Mouse (Mus musculus): ENCODE measurements around the gene Bhmt. TPM values are rescaled to one million over a fixed set of nuclear protein-coding genes. Genes with fewer than 3 reads are reported as not detected.

Bhmt gene
- polyA plus RNA-seq, 1 experiment from 2014 or later: not detected

DNA sequence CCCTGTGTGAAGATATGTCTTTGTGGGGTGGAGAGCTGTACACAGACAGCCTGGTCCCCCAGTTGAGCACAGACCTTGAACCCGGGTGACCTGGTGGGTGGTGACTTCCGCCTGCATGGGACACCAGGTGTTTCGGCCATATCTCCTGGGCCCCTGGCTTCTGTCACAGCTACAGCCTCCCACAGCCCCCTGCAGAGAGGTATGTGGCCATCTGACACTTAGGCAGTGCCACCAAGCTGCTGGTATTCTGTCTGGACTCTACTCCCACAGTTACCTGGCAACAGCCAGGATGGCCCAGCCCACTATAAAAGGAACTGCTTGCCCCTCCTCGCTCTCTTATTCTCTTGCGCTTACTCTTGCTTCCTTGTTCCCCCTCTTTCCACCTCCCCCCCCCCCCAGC lies 20.2 kb upstream of the Bhmt start:
- Histone ChIP-seq H3K9ac (replicated peaks; ENCODE audit: low read depth, low read length) (no peak overlapping the region), H3K4me3 (replicated peaks; ENCODE audit: low read length) (no peak overlapping the region), H3K27me3 (replicated peaks; ENCODE audit: control insufficient read depth, insufficient read depth, low read length) (no peaks in the 10 kb centered on the region), H3K4me2 (ENCODE audit: low read length) (no peak overlapping the region), H3K27ac (ENCODE audit: low read length) (no peak overlapping the region), H3K9me3 (ENCODE audit: control insufficient read depth, low read length) (no peaks in the 10 kb centered on the region), H3K4me1 (replicated peaks; ENCODE audit: control insufficient read depth, insufficient read depth, low read length) (no peaks in the 10 kb centered on the region), H3K36me3 (ENCODE audit: control insufficient read depth, insufficient read depth) (no peaks in the 10 kb centered on the region)
- 78% methylated on average over 5 of the region's 5 CpGs for WGBS
- no peak for ATAC-seq

DNA sequence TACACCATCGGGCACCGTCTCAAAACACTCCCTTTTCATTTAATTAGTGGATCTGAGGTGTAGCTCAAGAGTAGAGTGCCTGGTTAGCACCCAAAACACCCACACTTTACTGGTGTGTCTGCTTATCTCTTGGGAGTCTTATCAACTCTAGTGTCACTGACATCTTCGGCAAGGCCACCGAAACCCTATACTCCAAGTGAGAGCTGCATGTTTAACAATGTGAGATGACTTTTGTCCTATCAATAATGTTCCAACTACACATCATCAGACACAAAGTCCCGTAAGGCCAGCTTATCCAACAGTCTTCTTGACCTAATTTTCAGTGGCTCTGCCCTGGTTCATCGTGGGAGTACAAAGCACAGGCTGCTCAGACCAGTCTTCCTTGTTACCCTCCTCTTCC lies 15.6 kb upstream of the Bhmt start:
- 93% methylated on average over 6 of the region's 6 CpGs for WGBS
- H3K27ac ChIP-seq (ENCODE audit: low read length): no peak overlapping the region

DNA sequence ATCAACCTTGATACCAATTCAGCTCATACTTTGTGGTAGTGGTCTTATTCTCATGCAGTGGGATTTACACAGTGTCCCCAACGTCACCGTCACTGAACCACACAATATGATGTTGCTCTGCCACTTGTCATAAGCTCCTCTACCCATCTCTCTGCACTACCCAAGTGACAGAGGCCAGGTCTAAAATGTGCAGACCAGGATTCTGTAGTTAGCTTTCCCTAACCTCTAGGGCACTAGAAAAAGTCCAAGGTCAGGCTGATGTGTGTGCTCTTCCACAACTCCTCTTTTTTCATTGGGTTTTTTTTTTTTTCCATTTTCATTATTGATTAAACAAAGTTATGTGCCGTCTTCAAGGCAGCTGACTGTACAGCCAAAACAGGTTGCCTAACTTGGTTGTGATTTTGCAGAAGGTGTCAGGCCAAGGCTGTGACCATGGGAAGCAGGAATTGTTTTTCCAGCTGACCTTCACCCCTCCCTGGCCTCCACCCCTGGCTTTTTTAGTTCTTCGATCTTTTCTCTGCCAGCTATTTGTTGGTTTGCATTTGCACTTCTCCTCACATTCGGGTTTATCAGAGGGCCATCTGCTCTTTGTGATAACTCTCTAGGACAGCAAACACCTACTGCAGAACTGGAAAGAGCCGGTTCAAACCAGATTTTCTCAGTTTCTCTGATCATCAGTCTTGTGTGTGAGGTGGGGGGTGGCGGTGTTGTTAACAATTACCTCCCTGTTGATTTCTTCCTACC lies 10.8 kb upstream of the Bhmt start:
- no peak overlapping the region for H3K4me3 ChIP-seq (replicated peaks; ENCODE audit: low read length)
- H3K27ac ChIP-seq (ENCODE audit: low read length): no peak overlapping the region
- H3K36me3 ChIP-seq (ENCODE audit: control insufficient read depth, insufficient read depth): no peaks in the 10 kb centered on the region
- H3K9me3 ChIP-seq (ENCODE audit: control insufficient read depth, low read length): no peaks in the 10 kb centered on the region
- no peaks in the 10 kb centered on the region for H3K4me1 ChIP-seq (replicated peaks; ENCODE audit: control insufficient read depth, insufficient read depth, low read length)
- 90% methylated on average over 7 of the region's 7 CpGs for WGBS
- ATAC-seq: no peak
- no peak overlapping the region for H3K4me2 ChIP-seq (ENCODE audit: low read length)
- H3K27me3 ChIP-seq (replicated peaks; ENCODE audit: control insufficient read depth, insufficient read depth, low read length): no peaks in the 10 kb centered on the region
- no peak overlapping the region for H3K9ac ChIP-seq (replicated peaks; ENCODE audit: low read depth, low read length)

More for the DNA sequence above, 15.6 kb upstream of the Bhmt start:
- H3K9ac ChIP-seq (replicated peaks; ENCODE audit: low read depth, low read length): no peak overlapping the region
- H3K9me3 ChIP-seq (ENCODE audit: control insufficient read depth, low read length): no peaks in the 10 kb centered on the region
- H3K36me3 ChIP-seq (ENCODE audit: control insufficient read depth, insufficient read depth): no peaks in the 10 kb centered on the region
- no peak for ATAC-seq
- no peaks in the 10 kb centered on the region for H3K4me1 ChIP-seq (replicated peaks; ENCODE audit: control insufficient read depth, insufficient read depth, low read length)
- no peak overlapping the region for H3K4me2 ChIP-seq (ENCODE audit: low read length)
- no peak overlapping the region for H3K4me3 ChIP-seq (replicated peaks; ENCODE audit: low read length)
- H3K27me3 ChIP-seq (replicated peaks; ENCODE audit: control insufficient read depth, insufficient read depth, low read length): no peaks in the 10 kb centered on the region

DNA sequence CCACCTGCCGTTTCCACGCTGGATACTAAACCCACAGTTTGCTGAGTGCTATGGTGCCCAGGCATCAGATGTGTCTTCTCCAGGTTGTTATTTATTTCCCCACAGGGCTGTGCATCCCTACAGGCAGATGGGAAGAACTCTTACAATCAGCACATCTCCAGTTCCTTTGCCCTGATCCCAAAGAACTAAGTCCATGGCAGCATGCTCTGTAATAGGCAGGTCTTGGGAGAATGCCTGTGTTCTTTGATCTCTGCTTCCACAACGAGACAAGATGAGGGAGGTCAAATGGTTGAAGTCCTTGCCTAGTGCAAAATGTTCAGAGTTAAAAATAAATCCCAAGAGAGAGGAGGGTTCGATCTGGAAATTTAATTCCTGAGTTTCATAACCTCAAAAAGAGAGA lies 1.9 kb upstream of the Bhmt start:
- H3K27me3 ChIP-seq (replicated peaks; ENCODE audit: control insufficient read depth, insufficient read depth, low read length): no peaks in the 10 kb centered on the region
- H3K9ac ChIP-seq (replicated peaks; ENCODE audit: low read depth, low read length): no peak overlapping the region
- H3K9me3 ChIP-seq (ENCODE audit: control insufficient read depth, low read length): no peaks in the 10 kb centered on the region
- H3K4me1 ChIP-seq (replicated peaks; ENCODE audit: control insufficient read depth, insufficient read depth, low read length): no peaks in the 10 kb centered on the region
- no peak overlapping the region for H3K27ac ChIP-seq (ENCODE audit: low read length)
- WGBS: 73% methylated on average over 4 of the region's 4 CpGs
- ATAC-seq: no peak
- no peaks in the 10 kb centered on the region for H3K36me3 ChIP-seq (ENCODE audit: control insufficient read depth, insufficient read depth)
- H3K4me2 ChIP-seq (ENCODE audit: low read length): no peak overlapping the region
- H3K4me3 ChIP-seq (replicated peaks; ENCODE audit: low read length): no peak overlapping the region

DNA sequence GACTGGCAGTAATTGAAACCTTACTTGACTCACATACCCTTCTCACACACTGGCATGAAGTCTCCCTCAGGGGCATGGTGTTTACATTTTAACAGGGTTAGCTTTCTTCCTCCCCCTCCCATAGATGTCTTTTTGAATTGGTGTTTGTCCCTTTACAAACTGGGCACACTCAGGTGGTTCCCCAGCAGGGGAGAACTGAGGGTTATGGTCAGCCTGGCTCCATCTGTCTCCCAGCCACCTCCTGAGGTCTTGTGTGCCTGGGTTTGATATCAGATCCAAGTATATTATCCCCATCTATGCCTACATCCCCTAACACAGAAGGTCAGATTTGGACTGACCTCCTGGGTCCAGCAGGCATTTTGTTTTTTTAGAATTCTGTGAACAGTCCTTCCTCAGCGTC lies 1.2 kb downstream of the Bhmt start:
- no peaks in the 10 kb centered on the region for H3K36me3 ChIP-seq (ENCODE audit: control insufficient read depth, insufficient read depth)
- no peak overlapping the region for H3K4me3 ChIP-seq (replicated peaks; ENCODE audit: low read length)
- H3K9ac ChIP-seq (replicated peaks; ENCODE audit: low read depth, low read length): no peak overlapping the region
- no peaks in the 10 kb centered on the region for H3K4me1 ChIP-seq (replicated peaks; ENCODE audit: control insufficient read depth, insufficient read depth, low read length)
- WGBS: 86% methylated on average over 1 of the region's 1 CpGs
- no peak overlapping the region for H3K27ac ChIP-seq (ENCODE audit: low read length)
- ATAC-seq: no peak
- no peaks in the 10 kb centered on the region for H3K27me3 ChIP-seq (replicated peaks; ENCODE audit: control insufficient read depth, insufficient read depth, low read length)
- H3K9me3 ChIP-seq (ENCODE audit: control insufficient read depth, low read length): no peaks in the 10 kb centered on the region
- no peak overlapping the region for H3K4me2 ChIP-seq (ENCODE audit: low read length)

DNA sequence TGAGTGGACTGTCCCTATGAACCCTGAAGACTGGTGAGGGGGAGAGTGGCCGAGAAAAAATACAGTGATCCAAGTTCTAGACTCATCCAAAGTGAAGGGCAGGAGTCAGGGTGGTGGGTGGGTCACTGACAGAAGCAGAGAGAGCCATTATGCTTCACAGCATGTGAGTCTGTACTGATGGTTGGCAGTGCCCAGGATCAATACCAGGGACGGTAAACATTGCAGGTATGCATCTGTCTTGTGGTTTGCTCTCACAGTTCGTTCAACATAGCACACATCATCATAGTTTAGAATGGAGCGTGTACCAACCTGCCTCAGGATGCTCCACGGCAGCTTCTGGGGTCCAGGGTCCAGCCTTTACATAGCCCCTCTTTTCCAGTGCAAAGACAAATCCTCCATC lies 4.8 kb downstream of the Bhmt start:
- Histone ChIP-seq H3K9ac (replicated peaks; ENCODE audit: low read depth, low read length) (no peak overlapping the region), H3K4me1 (replicated peaks; ENCODE audit: control insufficient read depth, insufficient read depth, low read length) (no peaks in the 10 kb centered on the region), H3K27ac (ENCODE audit: low read length) (no peak overlapping the region), H3K36me3 (ENCODE audit: control insufficient read depth, insufficient read depth) (no peaks in the 10 kb centered on the region), H3K4me2 (ENCODE audit: low read length) (no peak overlapping the region), H3K27me3 (replicated peaks; ENCODE audit: control insufficient read depth, insufficient read depth, low read length) (no peaks in the 10 kb centered on the region), H3K9me3 (ENCODE audit: control insufficient read depth, low read length) (no peaks in the 10 kb centered on the region), H3K4me3 (replicated peaks; ENCODE audit: low read length) (no peak overlapping the region)
- WGBS: 85% methylated on average over 5 of the region's 5 CpGs
- ATAC-seq: no peak

DNA sequence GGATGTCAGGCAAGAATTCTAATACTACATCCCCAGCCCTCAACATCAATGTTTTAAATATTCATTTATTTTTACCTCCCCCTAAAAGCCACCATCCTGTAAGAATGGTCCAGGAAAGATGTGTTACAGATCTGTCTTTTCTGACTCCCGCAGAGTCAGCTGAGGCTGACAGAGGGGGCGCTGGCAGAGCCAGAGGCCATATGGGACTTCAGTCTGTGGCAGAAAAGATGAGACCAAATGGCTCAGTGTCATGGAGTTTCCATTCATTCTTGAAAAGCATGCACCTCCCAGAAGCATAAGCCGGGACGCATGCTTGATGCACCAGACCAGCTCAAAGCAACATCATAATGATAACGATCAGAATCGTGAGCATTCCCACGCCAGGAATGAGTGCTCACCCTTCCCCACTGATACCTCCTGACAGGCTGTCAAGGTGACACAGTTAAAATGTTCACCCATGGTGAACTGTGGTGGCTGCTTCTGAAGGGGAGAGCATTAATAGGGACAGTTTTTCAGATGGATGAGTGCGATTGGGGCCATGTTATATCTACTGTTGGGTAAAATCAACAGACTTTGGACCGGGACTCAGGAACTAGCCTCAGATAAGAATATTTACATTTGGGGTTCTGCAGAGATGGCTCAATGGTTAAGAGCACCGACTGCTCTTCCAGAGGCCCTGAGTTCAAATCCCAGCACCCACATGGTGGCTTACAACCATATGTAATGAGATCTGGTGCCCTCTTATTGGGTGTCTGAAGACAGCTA lies 6.6 kb downstream of the Bhmt start:
- no peaks in the 10 kb centered on the region for H3K4me1 ChIP-seq (replicated peaks; ENCODE audit: control insufficient read depth, insufficient read depth, low read length)
- no peaks in the 10 kb centered on the region for H3K27me3 ChIP-seq (replicated peaks; ENCODE audit: control insufficient read depth, insufficient read depth, low read length)
- H3K27ac ChIP-seq (ENCODE audit: low read length): no peak overlapping the region
- H3K9me3 ChIP-seq (ENCODE audit: control insufficient read depth, low read length): no peaks in the 10 kb centered on the region
- WGBS: 82% methylated on average over 10 of the region's 10 CpGs
- H3K36me3 ChIP-seq (ENCODE audit: control insufficient read depth, insufficient read depth): no peaks in the 10 kb centered on the region
- no peak overlapping the region for H3K9ac ChIP-seq (replicated peaks; ENCODE audit: low read depth, low read length)
- ATAC-seq: no peak
- H3K4me3 ChIP-seq (replicated peaks; ENCODE audit: low read length): no peak overlapping the region
- H3K4me2 ChIP-seq (ENCODE audit: low read length): no peak overlapping the region

DNA sequence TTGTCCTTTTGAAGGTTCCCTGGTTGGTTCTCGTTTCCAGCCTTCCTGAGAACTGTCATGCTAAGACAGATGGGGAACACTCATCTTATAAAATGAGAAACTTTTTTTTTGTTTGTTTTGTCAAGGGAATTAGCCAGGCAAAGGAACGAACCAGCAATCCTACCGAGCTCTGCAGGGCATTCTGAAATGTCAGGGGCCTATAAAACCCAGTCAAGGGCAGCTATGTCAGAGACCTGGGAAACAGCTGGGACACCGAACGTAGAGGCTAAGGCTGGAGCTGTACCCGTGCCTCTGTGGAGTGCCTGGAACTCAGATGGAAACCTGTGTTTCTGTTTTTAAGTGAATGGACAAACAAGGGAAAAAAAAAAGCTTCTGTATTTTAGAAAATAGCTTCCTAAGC lies 8.9 kb downstream of the Bhmt start:
- H3K9ac ChIP-seq (replicated peaks; ENCODE audit: low read depth, low read length): no peak overlapping the region
- ATAC-seq: no peak
- no peak overlapping the region for H3K27ac ChIP-seq (ENCODE audit: low read length)
- H3K36me3 ChIP-seq (ENCODE audit: control insufficient read depth, insufficient read depth): no peaks in the 10 kb centered on the region
- no peaks in the 10 kb centered on the region for H3K27me3 ChIP-seq (replicated peaks; ENCODE audit: control insufficient read depth, insufficient read depth, low read length)
- H3K9me3 ChIP-seq (ENCODE audit: control insufficient read depth, low read length): no peaks in the 10 kb centered on the region
- H3K4me1 ChIP-seq (replicated peaks; ENCODE audit: control insufficient read depth, insufficient read depth, low read length): no peaks in the 10 kb centered on the region
- 13% methylated on average over 6 of the region's 6 CpGs for WGBS
- no peak overlapping the region for H3K4me3 ChIP-seq (replicated peaks; ENCODE audit: low read length)
- no peak overlapping the region for H3K4me2 ChIP-seq (ENCODE audit: low read length)

DNA sequence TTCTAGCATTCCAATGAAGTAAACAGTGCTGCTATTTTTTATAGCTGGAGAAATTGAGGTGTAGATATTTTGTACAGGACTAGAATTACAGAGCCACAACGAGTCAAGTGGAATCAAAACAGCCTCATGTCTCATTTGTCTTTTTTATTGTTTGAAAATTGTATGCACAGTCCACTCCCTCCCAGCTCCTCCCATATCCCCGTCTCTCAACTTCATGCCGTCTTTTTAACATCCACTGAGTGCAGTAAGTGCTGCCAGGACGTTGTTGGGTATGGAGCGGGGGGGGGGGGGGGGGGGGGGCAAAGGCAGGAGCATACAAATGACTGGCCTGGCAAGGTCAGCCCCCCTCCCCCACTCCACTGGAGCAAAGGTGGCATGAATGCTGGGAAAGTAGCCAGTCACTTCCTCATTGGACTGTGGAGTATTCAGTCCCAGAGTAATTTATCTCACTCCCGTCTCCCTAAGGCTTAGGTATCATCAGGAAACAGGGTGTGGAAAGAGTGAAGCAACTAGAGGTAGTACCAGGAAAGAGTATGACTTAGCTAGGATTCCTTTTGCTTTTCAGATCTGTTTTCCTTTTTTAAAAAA lies 23.3 kb downstream of the Bhmt start:
- H3K9me3 ChIP-seq (ENCODE audit: control insufficient read depth, low read length): no peaks in the 10 kb centered on the region
- H3K9ac ChIP-seq (replicated peaks; ENCODE audit: low read depth, low read length): no peak overlapping the region
- H3K27ac ChIP-seq (ENCODE audit: low read length): no peak overlapping the region
- no peak overlapping the region for H3K4me3 ChIP-seq (replicated peaks; ENCODE audit: low read length)
- H3K27me3 ChIP-seq (replicated peaks; ENCODE audit: control insufficient read depth, insufficient read depth, low read length): no peaks in the 10 kb centered on the region
- H3K4me2 ChIP-seq (ENCODE audit: low read length): no peak overlapping the region
- ATAC-seq: no peak
- H3K4me1 ChIP-seq (replicated peaks; ENCODE audit: control insufficient read depth, insufficient read depth, low read length): no peaks in the 10 kb centered on the region
- no peaks in the 10 kb centered on the region for H3K36me3 ChIP-seq (ENCODE audit: control insufficient read depth, insufficient read depth)
- WGBS: 36% methylated on average over 4 of the region's 6 CpGs
